ENCODE assay signal across 21 mouse cellular contexts in genomic region chr3:53792541-53792940, GRCm38 (mm10). TPM values are rescaled to one million over a fixed set of nuclear protein-coding genes. Genes with fewer than 3 reads are reported as not detected.
"Had no signal": no experiment of that assay in that cellular context is flagged by ENCODE, and none has a peak within 500 bp of the region (broad histone marks: within the 10 kb centered on the region; RNA-seq: fewer than 3 reads in every experiment).

No protein-coding gene starts in this region.

- H3K4me3 ChIP-seq: lung, embryonic 15.5 days; megakaryocyte, embryonic 14.5 days; midbrain, embryonic 13.5 days; midbrain, embryonic 15.5 days; neural tube, embryonic 12.5 days; stomach, embryonic 15.5 days had no signal

- DNase-seq: liver, postnatal 0 days; lung, adult 2 months; lung, postnatal 14 days; lung, postnatal 36 days; right cerebral cortex, postnatal 14 days; spleen, adult 18-20 months; thymus, adult 2 months; thymus, postnatal 25 days; thymus, postnatal 4 days had no signal

- H3K27ac ChIP-seq: lung, embryonic 15.5 days; macrophage; midbrain, embryonic 13.5 days; midbrain, embryonic 15.5 days; neural tube, embryonic 12.5 days; stomach, embryonic 15.5 days; stomach, postnatal 0 days had no signal

RNA-seq across cellular contexts. Expression of gene Gm10985, which starts 52.3 kb away (rescaled TPM):
- total RNA-seq: megakaryocyte progenitor cell, adult 5-6 weeks; midbrain, postnatal 0 days; monocyte, adult 5-6 weeks; neutrophil, adult 5-6 weeks had no signal
